ENCODE assay signal across 13 mouse cellular contexts in the genomic region with DNA sequence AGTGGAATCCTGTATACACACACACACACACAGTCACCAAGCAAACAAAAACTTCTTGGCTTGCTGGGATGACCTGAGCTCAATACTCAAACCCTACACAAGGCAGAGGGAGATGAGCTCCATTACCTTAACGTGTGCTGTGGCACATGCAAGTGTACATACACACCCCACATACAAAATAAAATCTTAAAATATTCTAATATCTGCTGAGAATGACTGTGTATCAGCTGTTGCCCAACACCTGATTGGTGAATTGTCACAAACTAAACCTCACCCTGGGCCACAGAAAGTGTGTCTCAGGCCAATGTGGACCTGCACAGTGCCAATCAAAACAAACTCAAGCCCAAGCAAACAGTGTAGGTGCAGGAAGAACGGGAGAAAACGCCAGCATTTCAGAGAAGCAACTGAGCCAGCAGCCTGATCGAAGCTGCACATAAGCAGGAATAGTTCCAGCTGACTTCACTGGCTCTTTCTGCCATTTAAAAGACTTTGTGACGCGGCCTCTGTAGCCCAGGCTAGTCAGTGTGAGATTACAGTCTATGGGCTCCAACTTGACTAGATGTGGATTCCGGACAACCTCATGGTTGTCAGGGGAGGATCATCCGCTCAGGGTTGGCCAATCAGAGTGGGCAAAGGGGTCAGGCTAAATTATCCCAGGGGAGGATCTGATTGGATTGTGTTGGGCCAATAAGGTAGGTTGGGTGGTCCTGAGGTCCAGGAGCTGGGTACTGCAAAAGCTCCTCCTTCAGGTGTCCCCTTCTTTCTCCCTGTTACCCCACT. TPM values are rescaled to one million over a fixed set of nuclear protein-coding genes. Genes with fewer than 3 reads are reported as not detected.
DNase-seq lines count a peak whose midpoint lies in the region.
"Had no signal": no experiment of that assay in that cellular context is flagged by ENCODE, and none has a peak within 500 bp of the region (broad histone marks: within the 10 kb centered on the region; RNA-seq: fewer than 3 reads in every experiment).

No protein-coding gene starts in this region.

- DNase-seq in heart, adult 11 months: peak; percentile 91
- DNase-seq in heart, postnatal 36 days: no peak
- DNase-seq in 3134 (ENCODE audit: extremely low read depth, insufficient read length, low spot score): peak; percentile 38
- peak; percentile 49 for DNase-seq in embryo, embryonic 10 days (ENCODE audit: low spot score)
- peak; percentile 18 for DNase-seq in induced T-regulatory cell, adult 2 months (ENCODE audit: low read depth)
- DNase-seq in cerebellum, adult 18-20 months: no peak
- no peak for DNase-seq in right cerebral cortex, adult 18-20 months
- DNase-seq in left cerebral cortex, postnatal 25 days (ENCODE audit: low spot score in 2 of 2): no peak
- DNase-seq: cerebellum, adult 11 months; heart, postnatal 14 days; kidney, postnatal 4 days; lung, postnatal 4 days had no signal

- intact Hi-C loops in heart, postnatal 36 days (cut with DNase I): no loop called here
- intact Hi-C loops in left cerebral cortex, postnatal 25 days (cut with DNase I): loop anchor here (5.0 kb wide), 1 partner anchor 38 kb away; the partner anchor contains the start of gene Btbd2

RNA-seq across cellular contexts. Expression of gene Csnk1g2, which starts 3.0 kb away (rescaled TPM):
- total RNA-seq in heart, postnatal 36 days (2021): 100 to 1,000 TPM; 111 to 119 TPM
- 100 to 1,000 TPM; 222 to 247 TPM for total RNA-seq in left cerebral cortex, postnatal 25 days (2021)

RNA-seq across cellular contexts. Expression of gene Gm49322, which starts 13.8 kb away (rescaled TPM):
- total RNA-seq in heart, postnatal 36 days (2021): under 1 TPM; 0.41 to 0.58 TPM
- 1 to 10 TPM; 2.8 to 2.9 TPM for total RNA-seq in left cerebral cortex, postnatal 25 days (2021)
- total RNA-seq: granulocyte monocyte progenitor cell, adult 5-6 weeks had no signal

RNA-seq across cellular contexts. Expression of gene Adat3, which starts 17.0 kb away (rescaled TPM):
- total RNA-seq in heart, postnatal 36 days (2021): 1 to 10 TPM in 1 of 2 experiments, under 1 TPM in 1; 0.49 to 1.4 TPM
- total RNA-seq in left cerebral cortex, postnatal 25 days (2021): 1 to 10 TPM; 3.6 to 4.5 TPM

RNA-seq across cellular contexts. Expression of gene Scamp4, which starts 17.0 kb away (rescaled TPM):
- 10 to 100 TPM; 19.7 to 22.1 TPM for total RNA-seq in heart, postnatal 36 days (2021)
- 10 to 100 TPM; 40.8 to 42.2 TPM for total RNA-seq in left cerebral cortex, postnatal 25 days (2021)

RNA-seq across cellular contexts. Expression of gene Abhd17a, which starts 29.5 kb away (rescaled TPM):
- total RNA-seq in heart, postnatal 36 days (2021): 10 to 100 TPM; 48.3 to 51.2 TPM
- total RNA-seq in left cerebral cortex, postnatal 25 days (2021): 100 to 1,000 TPM; 206 to 216 TPM

Comparison
In these comparisons a context has a peak if more than half of its experiments do, and no peak if none do; other contexts are left out.
1. DNase-seq: peak in heart, adult 11 months (single experiment), 3134 (single experiment), embryo, embryonic 10 days (single experiment) and induced T-regulatory cell, adult 2 months (single experiment); none in heart, postnatal 36 days (0 of 2), cerebellum, adult 18-20 months (0 of 2), right cerebral cortex, adult 18-20 months (single experiment) and left cerebral cortex, postnatal 25 days (0 of 2).